Mouse (Mus musculus): ENCODE results near the gene Ctsr. TPM values are rescaled to one million over a fixed set of nuclear protein-coding genes. Genes with fewer than 3 reads are reported as not detected.

Ctsr gene
- polyA plus RNA-seq (2015; fragmentation: Nextera tagmentation; extraction: Ambion mirVana) = not detected in 2 replicates

DNA sequence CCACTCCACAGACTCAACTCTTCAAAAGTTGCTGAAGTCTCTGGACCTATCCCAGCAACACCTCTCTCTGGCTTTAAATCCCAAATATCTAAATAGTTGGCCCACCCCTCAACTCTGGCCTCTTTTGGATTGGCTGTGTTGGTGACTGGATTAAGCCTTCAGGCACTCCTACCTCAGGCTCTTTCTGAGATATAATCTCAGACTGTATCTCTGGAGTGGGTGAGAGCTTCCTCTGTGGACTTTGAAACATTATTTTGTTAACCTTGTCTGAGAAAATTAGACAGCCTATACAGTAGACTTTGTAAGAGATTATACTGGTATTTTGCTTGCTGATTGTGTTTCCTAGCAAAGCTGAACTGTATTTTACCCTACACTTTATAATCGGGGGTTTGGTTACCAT lies at the start of gene Ctsr:
Gene Ctsr (minus strand): TSS at position 101 of the 400 bp plus-strand sequence.

DNA sequence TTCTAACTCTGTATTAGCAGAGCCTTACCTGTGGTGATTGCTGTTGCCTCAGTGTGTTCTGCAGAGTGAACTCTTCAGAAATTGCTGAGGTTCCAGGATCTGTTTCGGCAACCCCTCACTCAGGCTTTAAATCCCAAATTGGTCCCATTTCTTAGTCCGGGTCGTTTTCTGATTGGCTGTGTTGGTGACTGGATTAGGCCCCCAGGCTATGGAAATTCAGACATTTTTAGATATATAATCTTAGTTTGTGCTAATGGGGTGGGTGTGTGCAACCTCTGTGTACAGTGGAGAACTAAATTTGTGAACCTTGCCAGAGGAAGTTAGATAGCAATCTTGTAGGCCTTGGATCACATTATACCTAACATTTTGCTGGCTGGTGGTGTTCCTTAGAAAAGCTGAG lies 39.3 kb upstream of the Ctsr start, which contains the start of gene Cts6:
Gene Cts6 (minus strand): TSS at position 101 of the 400 bp plus-strand sequence.

Other genes starting within 250 kb of the Ctsr start
- 1.2 and 4.2 TPM in 2 replicates for gene Gm49393, start 228.7 kb downstream of the Ctsr start, polyA plus RNA-seq (2015; fragmentation: Nextera tagmentation; extraction: Ambion mirVana)
- gene Gm49391, start 227.7 kb downstream of the Ctsr start, polyA plus RNA-seq (2015; fragmentation: Nextera tagmentation; extraction: Ambion mirVana) = 4.2 and 7.7 TPM in 2 replicates
- gene Ctla2a, start 227.6 kb downstream of the Ctsr start, polyA plus RNA-seq (2015; fragmentation: Nextera tagmentation; extraction: Ambion mirVana) = 81.0 and 90.9 TPM in 2 replicates
- gene Tpbpa, start 222.3 kb downstream of the Ctsr start, polyA plus RNA-seq (2015; fragmentation: Nextera tagmentation; extraction: Ambion mirVana) = not detected in 2 replicates
- gene Ctsj, start 158.3 kb downstream of the Ctsr start, polyA plus RNA-seq (2015; fragmentation: Nextera tagmentation; extraction: Ambion mirVana) = 0.17 and 0.19 TPM in 2 replicates
- gene Ctsq, start 123.6 kb downstream of the Ctsr start, polyA plus RNA-seq (2015; fragmentation: Nextera tagmentation; extraction: Ambion mirVana) = not detected in 2 replicates
- gene Cts6, start 39.2 kb upstream of the Ctsr start, polyA plus RNA-seq (2015; fragmentation: Nextera tagmentation; extraction: Ambion mirVana) = not detected in 2 replicates
- gene Cts8, start 91.1 kb upstream of the Ctsr start, polyA plus RNA-seq (2015; fragmentation: Nextera tagmentation; extraction: Ambion mirVana) = not detected in 2 replicates
- gene Gm49398, start 124.6 kb upstream of the Ctsr start, polyA plus RNA-seq (2015; fragmentation: Nextera tagmentation; extraction: Ambion mirVana) = not detected in 2 replicates
- gene Cts7, start 193.9 kb upstream of the Ctsr start, polyA plus RNA-seq (2015; fragmentation: Nextera tagmentation; extraction: Ambion mirVana) = not detected in 2 replicates

All from adrenal gland, postnatal 0 days (tissue).